Mouse (Mus musculus): ENCODE results near the gene Tbkbp1.
"Not testable (repeated sequence)": the region's sequence is repeated elsewhere in the genome, so short reads cannot be mapped to it uniquely, and the experiment has no call there.

The Tbkbp1 gene

GRCm38 (mm10) chr11:97151343-97151801, at the start of gene Tbkbp1:
TSS of gene Tbkbp1 (minus strand) at chr11:97151495.
- in situ Hi-C loops (cut with MboI, MseI) = loop anchor here in 1 of 2 experiments (25.0 kb wide), 2 partner anchors 1086 to 1861 kb away; partner anchors contain the start of gene Top2a

- in situ Hi-C loops (cut with MboI, MseI) = no loop called here
Measured at GRCm38 (mm10) chr11:97199519-97199918, 48.2 kb upstream of the Tbkbp1 start.

- in situ Hi-C loops (cut with MboI, MseI) = no loop called here
Measured at GRCm38 (mm10) chr11:97198601-97199000, 47.3 kb upstream of the Tbkbp1 start.

- in situ Hi-C loops (cut with MboI, MseI) = no loop called here
Measured at GRCm38 (mm10) chr11:97197021-97197420, 45.7 kb upstream of the Tbkbp1 start.

GRCm38 (mm10) chr11:97196541-97196940, 45.2 kb upstream of the Tbkbp1 start:
- in situ Hi-C loops (cut with MboI, MseI) = no loop called here

- in situ Hi-C loops (cut with MboI, MseI) = no loop called here
Measured at GRCm38 (mm10) chr11:97192621-97192951, 41.3 kb upstream of the Tbkbp1 start.

- in situ Hi-C loops (cut with MboI, MseI) = no loop called here
Measured at GRCm38 (mm10) chr11:97191915-97192620, 40.8 kb upstream of the Tbkbp1 start.

- in situ Hi-C loops (cut with MboI, MseI) = no loop called here
Measured at GRCm38 (mm10) chr11:97190992-97191391, 39.7 kb upstream of the Tbkbp1 start.

- in situ Hi-C loops (cut with MboI, MseI) = not testable (repeated sequence)
Measured at GRCm38 (mm10) chr11:97189645-97190044, 38.4 kb upstream of the Tbkbp1 start.

GRCm38 (mm10) chr11:97189231-97189630, 37.9 kb upstream of the Tbkbp1 start:
- in situ Hi-C loops (cut with MboI, MseI) = no loop called here

GRCm38 (mm10) chr11:97188643-97188955, 37.3 kb upstream of the Tbkbp1 start:
- in situ Hi-C loops (cut with MboI, MseI) = no loop called here

- in situ Hi-C loops (cut with MboI, MseI) = no loop called here
Measured at GRCm38 (mm10) chr11:97187764-97188642, 36.7 kb upstream of the Tbkbp1 start, which contains the start of gene Kpnb1. TSS of gene Kpnb1 (minus strand) at chr11:97187881.

GRCm38 (mm10) chr11:97186947-97187763, 35.9 kb upstream of the Tbkbp1 start:
- in situ Hi-C loops (cut with MboI, MseI) = no loop called here

GRCm38 (mm10) chr11:97185704-97186614, 34.7 kb upstream of the Tbkbp1 start:
- in situ Hi-C loops (cut with MboI, MseI) = no loop called here

- in situ Hi-C loops (cut with MboI, MseI) = no loop called here
Measured at GRCm38 (mm10) chr11:97184875-97185274, 33.6 kb upstream of the Tbkbp1 start.

- in situ Hi-C loops (cut with MboI, MseI) = no loop called here
Measured at GRCm38 (mm10) chr11:97182446-97182845, 31.2 kb upstream of the Tbkbp1 start.

GRCm38 (mm10) chr11:97181061-97181460, 29.8 kb upstream of the Tbkbp1 start:
- in situ Hi-C loops (cut with MboI, MseI) = no loop called here

- in situ Hi-C loops (cut with MboI, MseI) = no loop called here
Measured at GRCm38 (mm10) chr11:97178198-97178597, 26.9 kb upstream of the Tbkbp1 start.

- in situ Hi-C loops (cut with MboI, MseI) = no loop called here
Measured at GRCm38 (mm10) chr11:97176851-97177250, 25.6 kb upstream of the Tbkbp1 start.

- in situ Hi-C loops (cut with MboI, MseI) = no loop called here
Measured at GRCm38 (mm10) chr11:97175499-97175898, 24.2 kb upstream of the Tbkbp1 start.

- in situ Hi-C loops (cut with MboI, MseI) = loop anchor here (5.0 to 25.0 kb wide), 4 partner anchors 67 to 1852 kb away; partner anchors contain the start of gene Top2a (in 1 of the 2)
Measured at GRCm38 (mm10) chr11:97160341-97160740, 9.0 kb upstream of the Tbkbp1 start.
